Mouse (Mus musculus) intestine, embryonic 14.5 days (tissue): Measurements from ENCODE around the gene Aadacl3. TPM values are rescaled to one million over a fixed set of nuclear protein-coding genes. Genes with fewer than 3 reads are reported as not detected.

Experiments used
- polyA plus RNA-seq: library from polyadenylated mRNA; unstranded; fragments of >200 nt; fragmentation: Nextera tagmentation; extraction: Ambion mirVana; gene quantifications from 2 replicates; pipeline ENCODE4 v1.2.1, GENCODE M21; 2014

Aadacl3 gene
- polyA plus RNA-seq, 1 experiment from 2014 or later, result not detected

Other genes with a start within 250 kb of the Aadacl3 start
- not detected in 2 replicates for gene Pramel5, start 183.3 kb downstream of the Aadacl3 start, polyA plus RNA-seq
- not detected in 2 replicates for gene Gm13128, start 133.5 kb downstream of the Aadacl3 start, polyA plus RNA-seq
- gene Gm13119, start 105.8 kb downstream of the Aadacl3 start, polyA plus RNA-seq, result not detected in 2 replicates
- gene Pramef20, start 85.8 kb downstream of the Aadacl3 start, polyA plus RNA-seq, result not detected in 2 replicates
- gene Pramef12, start 55.3 kb downstream of the Aadacl3 start, polyA plus RNA-seq, result 0.11 TPM in 1 of 2 replicates, not detected in the other
- gene 1700012P22Rik, start 25.0 kb downstream of the Aadacl3 start, polyA plus RNA-seq, result not detected in 2 replicates
- gene Gm9944, start 10.4 kb downstream of the Aadacl3 start, polyA plus RNA-seq, result not detected in 2 replicates
- gene 9430007A20Rik, start 56.1 kb upstream of the Aadacl3 start, polyA plus RNA-seq, result not detected in 2 replicates
- gene Gm13124, start 101.4 kb upstream of the Aadacl3 start, polyA plus RNA-seq, result not detected in 2 replicates
- gene Aadacl4, start 150.0 kb upstream of the Aadacl3 start, polyA plus RNA-seq, result not detected in 2 replicates
- not detected in 2 replicates for gene Gm436, start 222.6 kb upstream of the Aadacl3 start, polyA plus RNA-seq